Mouse (Mus musculus): ENCODE measurements around the gene Nmb. TPM values are rescaled to one million over a fixed set of nuclear protein-coding genes. Genes with fewer than 3 reads are reported as not detected.

Gene Nmb
- total and polyA plus RNA-seq, 3 experiments = 0.93 to 1.5 (median 1.4) TPM

GRCm38 (mm10) chr7:80853218-80853617, 51.7 kb downstream of the Nmb start:
- DNase-seq (ENCODE audit: low spot score) = no peak
- no peak for TF ChIP-seq TAL1 (conservative IDR thresholded peaks at IDR 0.05; ENCODE audit: low read depth, low read length)
- no peak for TF ChIP-seq CTCF (IDR thresholded peaks at IDR 0.05; ENCODE audit: low read depth, low read length)
- TF ChIP-seq GATA1 (IDR thresholded peaks at IDR 0.05; ENCODE audit: borderline replicate concordance, low read length) = no peak
- TF ChIP-seq GATA2 (IDR thresholded peaks at IDR 0.05; ENCODE audit: borderline replicate concordance, low read depth, low read length) = no peak
- TF ChIP-seq POLR2AphosphoS5 (IDR thresholded peaks at IDR 0.05; ENCODE audit: insufficient replicate concordance, low read depth, low read length) = no peak
- Histone ChIP-seq H3K36me3 (replicated peaks) (no peaks in the 10 kb centered on the region), H3K27me3 (ENCODE audit: insufficient read depth, low read length) (0 out of 2 replicates have a peak, but pooled peaks cover 2% of the 10 kb centered on the region), H3K4me3 (ENCODE audit: low read depth, low read length) (no peak overlapping the region), H3K4me1 (ENCODE audit: insufficient read depth, low read depth, low read length) (peaks cover 10% of the 10 kb centered on the region), H3K9me3 (replicated peaks) (peaks cover 4% of the 10 kb centered on the region)
- no peak for ATAC-seq (ENCODE audit: extremely low read depth, insufficient number of reproducible peaks, low FRiP score, poor library complexity, severe bottlenecking)

Other genes starting within 250 kb of the Nmb start
- 71.9 and 98.5 TPM in 2 replicates for gene Crtc3, start 216.2 kb downstream of the Nmb start, total RNA-seq (2014; fragmentation: Nextera tagmentation)
- 12.3 and 13.6 TPM in 2 replicates for gene Crtc3, start 216.2 kb downstream of the Nmb start, total RNA-seq (2017)
- gene Crtc3, start 216.2 kb downstream of the Nmb start, polyA plus RNA-seq (2012) = 25.6 and 34.4 TPM in 2 replicates
- 165 and 179 TPM in 2 replicates for gene Iqgap1, start 79.1 kb downstream of the Nmb start, total RNA-seq (2014; fragmentation: Nextera tagmentation)
- gene Iqgap1, start 79.1 kb downstream of the Nmb start, total RNA-seq (2017) = 153 and 174 TPM in 2 replicates
- 16.3 and 22.0 TPM in 2 replicates for gene Iqgap1, start 79.1 kb downstream of the Nmb start, polyA plus RNA-seq (2012)
- 4.6 and 5.3 TPM in 2 replicates for gene Zscan2, start 44.2 kb downstream of the Nmb start, total RNA-seq (2014; fragmentation: Nextera tagmentation)
- gene Zscan2, start 44.2 kb downstream of the Nmb start, total RNA-seq (2017) = 1.7 and 1.8 TPM in 2 replicates
- gene Zscan2, start 44.2 kb downstream of the Nmb start, polyA plus RNA-seq (2012) = 4.4 and 4.7 TPM in 2 replicates
- gene Wdr73, start 3.8 kb downstream of the Nmb start, total RNA-seq (2014; fragmentation: Nextera tagmentation) = 13.2 and 14.4 TPM in 2 replicates
- 31.1 and 35.0 TPM in 2 replicates for gene Wdr73, start 3.8 kb downstream of the Nmb start, total RNA-seq (2017)
- gene Wdr73, start 3.8 kb downstream of the Nmb start, polyA plus RNA-seq (2012) = 17.7 and 19.0 TPM in 2 replicates
- gene Sec11a, start 42.7 kb upstream of the Nmb start, total RNA-seq (2014; fragmentation: Nextera tagmentation) = 177 and 221 TPM in 2 replicates
- 395 and 472 TPM in 2 replicates for gene Sec11a, start 42.7 kb upstream of the Nmb start, total RNA-seq (2017)
- gene Sec11a, start 42.7 kb upstream of the Nmb start, polyA plus RNA-seq (2012) = 6.3 and 7.7 TPM in 2 replicates
- 72.4 and 79.7 TPM in 2 replicates for gene Zfp592, start 88.6 kb upstream of the Nmb start, total RNA-seq (2014; fragmentation: Nextera tagmentation)
- 25.6 and 30.3 TPM in 2 replicates for gene Zfp592, start 88.6 kb upstream of the Nmb start, total RNA-seq (2017)
- 60.5 and 70.4 TPM in 2 replicates for gene Zfp592, start 88.6 kb upstream of the Nmb start, polyA plus RNA-seq (2012)
- 13.8 and 16.6 TPM in 2 replicates for gene Alpk3, start 152.5 kb upstream of the Nmb start, total RNA-seq (2014; fragmentation: Nextera tagmentation)
- 3.1 and 3.9 TPM in 2 replicates for gene Alpk3, start 152.5 kb upstream of the Nmb start, total RNA-seq (2017)
- 5.7 and 7.7 TPM in 2 replicates for gene Alpk3, start 152.5 kb upstream of the Nmb start, polyA plus RNA-seq (2012)
- gene Slc28a1, start 209.7 kb upstream of the Nmb start, total RNA-seq (2014; fragmentation: Nextera tagmentation) = not detected in 2 replicates
- not detected in 2 replicates for gene Slc28a1, start 209.7 kb upstream of the Nmb start, total RNA-seq (2017)
- not detected in 2 replicates for gene Slc28a1, start 209.7 kb upstream of the Nmb start, polyA plus RNA-seq (2012)

All from G1E (cell line).